Mouse (Mus musculus) midbrain, embryonic 15.5 days (tissue): Measurements from ENCODE around the gene Ces1d. TPM values are rescaled to one million over a fixed set of nuclear protein-coding genes. Genes with fewer than 3 reads are reported as not detected.
"Not testable (repeated sequence)": the region's sequence is repeated elsewhere in the genome, so short reads cannot be mapped to it uniquely, and the experiment has no call there.

Source experiments
- ATAC-seq: fragments of 200-750 bp; cut with Nextera tagmentation; replicated peaks from 2 replicates; pipeline ENCODE4 v1.8.0; 2017; ENCODE audit warnings: moderate TSS enrichment
- H3K27ac ChIP-seq: fragments of 300-500 bp; sonication (generic); 2 replicates; pipeline ENCODE4 v1.5.1; 2015; ENCODE audit warnings: mild to moderate bottlenecking, inconsistent platforms
- H3K27me3 ChIP-seq: fragments of 300-500 bp; sonication (generic); replicated peaks from 2 replicates; pipeline ENCODE4 v1.6.1; 2015; ENCODE audit warnings: inconsistent platforms
- H3K36me3 ChIP-seq: fragments of 300-500 bp; sonication (generic); replicated peaks from 2 replicates; pipeline ENCODE4 v1.6.1; 2015; ENCODE audit warnings: inconsistent platforms
- H3K4me1 ChIP-seq: fragments of 300-500 bp; sonication (generic); 2 replicates; pipeline ENCODE4 v1.6.1; 2015; ENCODE audit warnings: inconsistent platforms
- H3K4me2 ChIP-seq: fragments of 300-500 bp; sonication (generic); 2 replicates; pipeline ENCODE4 v1.6.1; 2015; ENCODE audit warnings: inconsistent platforms, mild to moderate bottlenecking, moderate library complexity
- H3K4me3 ChIP-seq: fragments of 300-500 bp; sonication (generic); 2 replicates; pipeline ENCODE4 v1.5.1; 2015; ENCODE audit warnings: mild to moderate bottlenecking, inconsistent platforms
- H3K9ac ChIP-seq: fragments of 300-500 bp; sonication (generic); 2 replicates; pipeline ENCODE4 v1.6.1; 2015; ENCODE audit warnings: mild to moderate bottlenecking, inconsistent platforms
- H3K9me3 ChIP-seq: fragments of 300-500 bp; sonication (generic); 2 replicates; pipeline ENCODE4 v1.6.1; 2016; ENCODE audit warnings: inconsistent platforms
- WGBS: fragments of 180-500 bp; shearing (Covaris S2); methylation state at CpG from one replicate; pipeline ENCODE4 v1.1.7; 2015; ENCODE audit warnings: mixed read lengths; 5-methylcytosine and 5-hydroxymethylcytosine counted together
- polyA plus RNA-seq: library from polyadenylated mRNA; unstranded; fragments of >200 nt; fragmentation: Nextera tagmentation; extraction: Ambion mirVana; gene quantifications from 2 replicates; pipeline ENCODE4 v1.2.1, GENCODE M21; 2015

Gene Ces1d
- polyA plus RNA-seq: 0.25 and 0.46 TPM in 2 replicates

GRCm38 (mm10) chr8:93197685-93198525 is at the start of gene Ces1d:
Ces1d (minus strand) TSS chr8:93197838.
- Histone ChIP-seq H3K4me2 (no peak within 1 kb of the TSS), H3K27me3 (no peaks in the 10 kb centered on the region), H3K4me3 (no peak within 1 kb of the TSS), H3K36me3 (no peaks in the 10 kb centered on the region), H3K9me3 (no peaks in the 10 kb centered on the region), H3K9ac (no peak within 1 kb of the TSS), H3K27ac (no peak within 1 kb of the TSS), H3K4me1 (no peaks in the 10 kb centered on the region)
- no peak for ATAC-seq
- 87% methylated on average over 8 of the region's 8 CpGs for WGBS

DNA sequence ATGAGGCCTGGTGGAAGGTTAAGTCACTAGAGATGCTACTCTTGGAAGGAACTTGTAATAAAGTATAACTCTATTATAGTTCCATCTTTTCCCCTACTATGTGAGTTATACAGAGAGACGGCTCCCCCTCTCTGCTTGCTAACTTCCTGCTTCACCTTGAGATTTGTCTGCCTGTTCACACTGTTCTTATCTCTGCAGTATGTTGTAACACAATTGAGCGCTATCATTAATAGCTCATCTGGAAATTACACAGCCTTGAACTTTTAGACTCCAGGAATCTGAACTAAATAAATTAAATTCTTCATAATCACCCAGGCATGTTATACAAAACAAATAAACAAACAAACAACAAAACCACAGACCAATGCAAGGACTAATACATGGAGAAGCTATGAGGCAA is 48.4 kb upstream of the Ces1d start:
- no peak for ATAC-seq
- Histone ChIP-seq H3K4me3 (no peak overlapping the region), H3K27ac (no peak overlapping the region), H3K36me3 (no peaks in the 10 kb centered on the region), H3K27me3 (no peaks in the 10 kb centered on the region), H3K9ac (no peak overlapping the region), H3K4me2 (no peak overlapping the region), H3K9me3 (no peaks in the 10 kb centered on the region), H3K4me1 (no peaks in the 10 kb centered on the region)
- WGBS: 88% methylated on average over 2 of the region's 2 CpGs

GRCm38 (mm10) chr8:93239884-93240283 is 42.2 kb upstream of the Ces1d start:
- Histone ChIP-seq H3K27ac (no peak overlapping the region), H3K36me3 (no peaks in the 10 kb centered on the region), H3K4me1 (no peaks in the 10 kb centered on the region), H3K9ac (no peak overlapping the region), H3K9me3 (no peaks in the 10 kb centered on the region), H3K4me2 (no peak overlapping the region), H3K4me3 (no peak overlapping the region), H3K27me3 (no peaks in the 10 kb centered on the region)
- no peak for ATAC-seq

GRCm38 (mm10) chr8:93235681-93236080 is 38.0 kb upstream of the Ces1d start:
- 79% methylated on average over 1 of the region's 1 CpGs for WGBS
- no peaks in the 10 kb centered on the region for H3K4me1 ChIP-seq
- H3K4me3 ChIP-seq: no peak overlapping the region
- no peaks in the 10 kb centered on the region for H3K9me3 ChIP-seq
- H3K36me3 ChIP-seq: no peaks in the 10 kb centered on the region
- ATAC-seq: no peak
- no peak overlapping the region for H3K27ac ChIP-seq
- no peak overlapping the region for H3K4me2 ChIP-seq
- no peaks in the 10 kb centered on the region for H3K27me3 ChIP-seq
- no peak overlapping the region for H3K9ac ChIP-seq

DNA sequence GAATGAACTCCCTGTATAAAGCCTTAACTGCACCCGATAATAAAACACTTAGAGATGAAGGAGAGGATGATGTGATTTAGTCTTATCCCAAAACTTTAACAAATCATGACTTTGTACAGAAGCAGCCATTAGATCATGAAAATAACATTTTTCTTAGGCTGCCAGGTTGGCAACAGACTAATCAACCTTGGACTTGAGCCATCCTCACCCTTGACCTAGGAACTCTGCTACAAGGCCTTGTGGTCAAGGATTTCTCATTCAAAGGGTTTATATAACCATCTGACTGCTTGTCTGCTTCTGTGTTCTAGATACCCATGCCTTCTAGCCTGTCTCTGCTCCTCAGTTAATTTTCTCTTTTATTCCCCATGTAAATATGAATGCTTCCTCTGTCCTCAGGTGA is 37.1 kb upstream of the Ces1d start:
- no peaks in the 10 kb centered on the region for H3K9me3 ChIP-seq
- no peak overlapping the region for H3K9ac ChIP-seq
- H3K36me3 ChIP-seq: no peaks in the 10 kb centered on the region
- no peak overlapping the region for H3K4me3 ChIP-seq
- no peak for ATAC-seq
- no peaks in the 10 kb centered on the region for H3K27me3 ChIP-seq
- no peaks in the 10 kb centered on the region for H3K4me1 ChIP-seq
- no peak overlapping the region for H3K4me2 ChIP-seq
- WGBS: 98% methylated on average over 1 of the region's 1 CpGs
- no peak overlapping the region for H3K27ac ChIP-seq

DNA sequence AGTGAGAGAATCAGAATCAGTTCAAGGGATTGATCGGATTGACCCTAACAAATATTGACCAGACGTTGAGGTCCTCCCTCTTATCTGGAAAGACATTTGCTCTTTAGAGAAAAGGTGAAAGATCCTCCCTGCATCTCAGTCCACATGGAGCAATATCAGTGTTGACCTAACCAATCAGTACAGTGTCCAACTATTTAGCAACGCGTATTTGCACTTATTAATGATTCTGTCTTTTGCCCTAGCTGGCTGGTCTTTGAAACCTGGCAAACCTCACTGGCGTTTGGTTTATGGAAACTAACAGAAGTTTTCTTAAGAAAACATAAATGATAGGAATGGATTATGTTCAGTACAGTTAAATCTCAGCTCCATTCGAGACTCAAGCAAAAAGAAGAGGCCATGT is 36.4 kb upstream of the Ces1d start:
- Histone ChIP-seq H3K27ac (no peak overlapping the region), H3K4me3 (no peak overlapping the region), H3K9ac (no peak overlapping the region), H3K4me2 (no peak overlapping the region), H3K9me3 (no peaks in the 10 kb centered on the region), H3K27me3 (no peaks in the 10 kb centered on the region), H3K4me1 (no peaks in the 10 kb centered on the region), H3K36me3 (no peaks in the 10 kb centered on the region)
- no peak for ATAC-seq
- 89% methylated on average over 6 of the region's 6 CpGs for WGBS

- Histone ChIP-seq H3K36me3 (no peaks in the 10 kb centered on the region), H3K4me2 (no peak within 1 kb of the TSS), H3K27me3 (no peaks in the 10 kb centered on the region), H3K9ac (no peak within 1 kb of the TSS), H3K9me3 (no peaks in the 10 kb centered on the region), H3K27ac (no peak within 1 kb of the TSS), H3K4me1 (no peaks in the 10 kb centered on the region), H3K4me3 (no peak within 1 kb of the TSS)
- ATAC-seq: no peak
Observed at GRCm38 (mm10) chr8:93229446-93229845, 31.8 kb upstream of the Ces1d start, which contains the start of gene Ces1e. Ces1e (minus strand) TSS chr8:93229619.

DNA sequence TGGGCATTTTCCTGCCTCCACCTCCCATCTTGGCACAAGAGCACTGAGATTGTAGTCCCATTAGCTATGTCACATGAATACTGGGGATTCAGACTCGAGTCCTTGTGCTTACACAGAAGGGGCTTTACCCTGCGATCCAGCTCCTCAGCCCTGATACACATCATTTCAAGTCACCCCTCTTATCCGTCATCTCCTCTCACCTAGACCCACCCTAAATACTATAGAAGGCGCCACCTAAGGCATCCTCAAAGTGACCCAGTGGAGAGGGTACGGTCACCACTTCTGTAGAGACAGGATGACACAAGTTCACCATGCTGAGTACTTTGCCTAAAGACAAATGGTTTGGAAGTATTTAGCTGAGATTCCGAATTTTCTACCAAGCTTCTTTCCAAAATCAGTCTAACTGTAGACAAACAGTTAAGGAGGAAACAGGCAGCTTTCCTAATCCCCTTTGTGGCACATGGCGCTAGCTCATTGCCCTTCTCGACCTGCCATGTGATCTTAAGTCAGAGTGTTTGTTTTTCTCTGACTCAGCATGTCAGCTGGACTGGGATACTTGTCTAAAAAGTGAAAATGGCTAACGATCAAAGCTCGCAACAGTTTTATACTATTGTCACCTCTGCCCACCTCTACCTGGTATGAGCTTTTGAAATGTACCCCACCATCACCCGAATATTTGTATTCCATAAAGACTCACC is 31.2 kb upstream of the Ces1d start:
- Histone ChIP-seq H3K27ac (no peak overlapping the region), H3K4me2 (no peak overlapping the region)
- WGBS: 71% methylated on average over 11 of the region's 11 CpGs

GRCm38 (mm10) chr8:93226471-93226870 is 28.8 kb upstream of the Ces1d start:
- H3K9me3 ChIP-seq, H3K36me3 ChIP-seq, H3K4me3 ChIP-seq, ATAC-seq, H3K27ac ChIP-seq, H3K27me3 ChIP-seq, H3K4me2 ChIP-seq, H3K9ac ChIP-seq, H3K4me1 ChIP-seq: not testable (repeated sequence)
- WGBS: 100% methylated on average over 1 of the region's 1 CpGs

More for the DNA sequence above, 31.2 kb upstream of the Ces1d start:
- ATAC-seq: no peak
- Histone ChIP-seq H3K27me3 (no peaks in the 10 kb centered on the region), H3K36me3 (no peaks in the 10 kb centered on the region), H3K4me3 (no peak overlapping the region), H3K9ac (no peak overlapping the region), H3K4me1 (no peaks in the 10 kb centered on the region), H3K9me3 (no peaks in the 10 kb centered on the region)

DNA sequence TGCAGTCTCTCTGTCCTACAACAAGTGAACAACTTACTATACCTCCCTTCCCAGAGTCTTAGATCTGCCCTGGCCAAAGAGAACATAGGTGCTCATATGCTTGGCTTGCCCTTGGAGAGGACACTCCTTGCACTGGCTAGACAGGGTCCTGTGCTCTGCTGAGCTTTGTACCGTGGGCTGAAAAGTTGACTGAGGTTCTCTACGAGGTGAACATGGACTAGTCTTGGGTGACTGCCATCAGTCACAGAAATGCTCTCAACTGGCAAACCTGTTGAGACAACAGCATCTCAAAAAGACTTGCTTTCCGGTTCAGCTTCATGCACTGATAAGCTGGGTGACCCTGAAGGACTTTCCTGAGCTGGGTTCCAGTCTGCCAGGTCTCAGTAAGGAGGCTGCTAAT is 24.3 kb upstream of the Ces1d start:
- H3K4me3 ChIP-seq: no peak overlapping the region
- WGBS: 83% methylated on average over 3 of the region's 3 CpGs
- H3K9ac ChIP-seq: no peak overlapping the region
- H3K36me3 ChIP-seq: no peaks in the 10 kb centered on the region
- no peak for ATAC-seq
- H3K4me2 ChIP-seq: no peak overlapping the region
- H3K27me3 ChIP-seq: no peaks in the 10 kb centered on the region
- no peaks in the 10 kb centered on the region for H3K4me1 ChIP-seq
- H3K9me3 ChIP-seq: no peaks in the 10 kb centered on the region
- H3K27ac ChIP-seq: no peak overlapping the region

DNA sequence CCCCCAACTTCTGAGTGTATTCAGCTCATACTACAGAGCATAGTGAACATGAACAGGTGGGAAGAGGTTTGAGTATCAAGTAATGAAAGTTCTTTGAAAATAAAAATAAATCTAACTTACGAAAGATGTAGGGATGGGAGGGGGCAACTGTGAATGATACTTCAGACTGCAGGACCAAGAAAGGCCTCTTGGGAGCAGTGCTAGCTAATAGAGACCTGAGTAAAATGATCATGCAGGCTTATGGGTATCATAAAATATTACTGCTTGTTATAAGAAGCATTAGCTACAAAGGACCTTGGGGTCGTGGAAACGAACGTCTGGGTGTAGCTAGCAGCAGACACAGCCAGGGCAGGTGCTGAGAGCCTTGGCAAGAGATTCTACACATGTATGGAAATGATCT is 20.2 kb upstream of the Ces1d start:
- Histone ChIP-seq H3K4me1 (no peaks in the 10 kb centered on the region), H3K36me3 (no peaks in the 10 kb centered on the region), H3K9ac (no peak overlapping the region), H3K27me3 (no peaks in the 10 kb centered on the region), H3K27ac (no peak overlapping the region), H3K9me3 (no peaks in the 10 kb centered on the region), H3K4me3 (no peak overlapping the region), H3K4me2 (no peak overlapping the region)
- 75% methylated on average over 4 of the region's 4 CpGs for WGBS
- no peak for ATAC-seq

- Histone ChIP-seq H3K36me3 (no peaks in the 10 kb centered on the region), H3K4me3 (no peak overlapping the region), H3K27ac (no peak overlapping the region), H3K9me3 (no peaks in the 10 kb centered on the region), H3K9ac (no peak overlapping the region), H3K4me1 (no peaks in the 10 kb centered on the region), H3K27me3 (no peaks in the 10 kb centered on the region), H3K4me2 (no peak overlapping the region)
- no peak for ATAC-seq
- WGBS: 88% methylated on average over 1 of the region's 1 CpGs
Observed at GRCm38 (mm10) chr8:93217375-93217774, 19.7 kb upstream of the Ces1d start.

DNA sequence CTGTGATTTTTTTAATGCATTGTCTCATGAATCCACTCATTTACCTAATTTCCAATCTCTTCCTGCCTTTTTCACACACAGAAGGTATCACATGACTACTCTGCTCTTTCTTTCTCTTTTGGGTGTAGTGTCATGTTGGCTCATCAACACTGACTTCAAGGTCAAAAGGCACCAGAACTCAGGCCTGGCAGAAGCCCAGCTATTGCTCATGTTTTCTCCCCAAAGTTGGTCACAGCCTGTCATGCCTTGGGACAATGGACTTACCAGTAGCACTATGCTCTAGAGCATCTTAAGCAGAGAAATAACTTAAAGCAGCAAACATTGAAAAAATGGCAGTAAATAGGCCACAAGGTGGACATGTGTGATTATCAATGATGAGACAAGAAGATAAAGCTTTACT is 13.5 kb upstream of the Ces1d start:
- no peak overlapping the region for H3K4me3 ChIP-seq
- no peaks in the 10 kb centered on the region for H3K36me3 ChIP-seq
- no peaks in the 10 kb centered on the region for H3K4me1 ChIP-seq
- no peaks in the 10 kb centered on the region for H3K9me3 ChIP-seq
- no peak overlapping the region for H3K27ac ChIP-seq
- H3K4me2 ChIP-seq: no peak overlapping the region
- no peak overlapping the region for H3K9ac ChIP-seq
- H3K27me3 ChIP-seq: no peaks in the 10 kb centered on the region
- no peak for ATAC-seq
